Mouse (Mus musculus) T-cell, adult 66 days (primary cell): Measurements from ENCODE around the gene Ccdc28b. TPM values are rescaled to one million over a fixed set of nuclear protein-coding genes. Genes with fewer than 3 reads are reported as not detected.

Experiments used
- total RNA-seq, 2 experiments: library from RNA; stranded (reverse); gene quantifications; 3 replicates in 1 of 2; 4 replicates in 1 of 2; pipeline ENCODE4 v1.2.4; 2023

Ccdc28b gene
- total RNA-seq, result 10 to 100 TPM; 14.0 to 15.8 TPM

GRCm38 (mm10) chr4:129623681-129624091, at the start of gene Ccdc28b:
Gene Ccdc28b, minus strand, starts transcription at chr4:129623947.

DNA sequence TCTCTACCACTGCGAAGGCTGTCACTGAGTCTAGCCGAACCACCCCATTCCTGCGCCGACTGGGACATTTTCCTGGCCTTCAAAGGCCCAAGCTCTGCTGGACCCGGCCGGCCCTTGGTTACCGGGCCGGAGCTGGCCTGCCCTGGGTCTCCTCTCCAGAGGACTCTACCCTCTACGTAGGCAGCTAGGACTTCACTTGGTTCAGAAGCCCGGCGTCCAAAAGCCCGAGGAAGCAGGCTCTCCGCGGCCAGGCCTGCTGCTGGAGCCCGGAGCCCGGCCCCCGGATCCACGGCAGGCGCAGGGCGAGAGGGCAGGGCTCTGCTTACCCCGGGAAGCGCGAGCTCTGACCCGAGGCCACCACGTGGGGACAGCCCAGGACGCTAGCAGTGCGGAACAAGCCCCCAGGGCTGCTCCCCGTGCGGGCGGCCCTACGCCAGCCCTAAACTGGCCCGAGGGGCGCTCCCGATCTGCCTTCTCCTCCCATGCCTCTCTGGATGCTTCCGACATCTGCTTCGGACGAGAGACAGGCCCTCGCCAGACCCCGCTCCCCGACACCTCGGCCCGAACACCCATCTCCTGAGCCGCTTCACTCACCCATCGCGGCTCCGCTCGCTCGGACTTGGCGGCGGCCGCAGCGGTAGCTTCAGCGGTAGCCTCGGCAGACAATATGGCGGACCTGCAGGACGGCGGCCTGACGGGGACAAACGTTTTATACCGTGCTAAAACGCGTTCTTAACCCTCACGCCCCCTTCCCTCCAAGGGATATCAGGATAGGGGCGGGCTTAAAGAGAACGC, 48.5 kb upstream of the Ccdc28b start, which contains the start of gene Kpna6:
Gene Kpna6 (minus strand): TSS at position 685 of the 795 bp plus-strand sequence.

DNA sequence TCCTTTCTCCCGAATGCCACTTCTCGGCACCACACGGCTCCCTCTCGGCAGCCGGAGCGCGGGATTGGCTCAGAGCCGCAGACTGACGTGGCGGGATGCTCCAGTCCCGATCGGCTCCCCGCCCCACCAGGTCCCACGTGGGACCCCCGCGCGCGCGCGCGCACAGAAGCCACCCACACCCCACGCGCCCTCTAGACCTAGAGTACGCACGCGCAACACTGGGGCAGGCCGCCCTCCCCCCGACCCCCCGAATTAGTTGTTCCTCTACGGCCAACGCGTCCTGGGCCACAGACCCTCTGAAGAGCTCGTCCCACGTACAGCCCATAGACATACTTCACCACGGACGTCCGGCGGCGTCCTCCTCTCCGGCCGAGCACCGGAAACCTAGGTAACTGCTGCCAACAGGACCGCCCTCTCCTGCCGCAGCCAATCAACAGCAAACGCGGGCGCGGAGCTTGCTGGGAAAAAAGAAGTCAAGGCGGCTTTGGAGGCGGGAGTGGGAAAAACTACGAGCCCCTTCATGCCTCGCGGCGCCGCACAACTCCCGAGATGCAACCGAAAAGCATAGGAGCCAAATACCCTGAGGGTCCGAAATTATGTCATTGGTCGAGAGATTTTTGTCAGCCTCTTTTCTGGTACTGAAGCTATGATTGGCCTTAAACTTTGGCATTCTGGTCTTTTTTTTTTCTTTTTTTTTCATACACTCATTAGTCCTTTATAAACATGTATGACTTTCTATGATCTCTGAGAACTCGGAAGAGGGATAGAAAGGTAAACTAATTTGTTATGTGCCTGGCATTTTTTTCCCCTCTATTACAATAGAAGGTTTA, 17.1 kb upstream of the Ccdc28b start, which contains the start of gene Txlna:
Gene Txlna (minus strand): TSS at position 428 of the 830 bp plus-strand sequence.

DNA sequence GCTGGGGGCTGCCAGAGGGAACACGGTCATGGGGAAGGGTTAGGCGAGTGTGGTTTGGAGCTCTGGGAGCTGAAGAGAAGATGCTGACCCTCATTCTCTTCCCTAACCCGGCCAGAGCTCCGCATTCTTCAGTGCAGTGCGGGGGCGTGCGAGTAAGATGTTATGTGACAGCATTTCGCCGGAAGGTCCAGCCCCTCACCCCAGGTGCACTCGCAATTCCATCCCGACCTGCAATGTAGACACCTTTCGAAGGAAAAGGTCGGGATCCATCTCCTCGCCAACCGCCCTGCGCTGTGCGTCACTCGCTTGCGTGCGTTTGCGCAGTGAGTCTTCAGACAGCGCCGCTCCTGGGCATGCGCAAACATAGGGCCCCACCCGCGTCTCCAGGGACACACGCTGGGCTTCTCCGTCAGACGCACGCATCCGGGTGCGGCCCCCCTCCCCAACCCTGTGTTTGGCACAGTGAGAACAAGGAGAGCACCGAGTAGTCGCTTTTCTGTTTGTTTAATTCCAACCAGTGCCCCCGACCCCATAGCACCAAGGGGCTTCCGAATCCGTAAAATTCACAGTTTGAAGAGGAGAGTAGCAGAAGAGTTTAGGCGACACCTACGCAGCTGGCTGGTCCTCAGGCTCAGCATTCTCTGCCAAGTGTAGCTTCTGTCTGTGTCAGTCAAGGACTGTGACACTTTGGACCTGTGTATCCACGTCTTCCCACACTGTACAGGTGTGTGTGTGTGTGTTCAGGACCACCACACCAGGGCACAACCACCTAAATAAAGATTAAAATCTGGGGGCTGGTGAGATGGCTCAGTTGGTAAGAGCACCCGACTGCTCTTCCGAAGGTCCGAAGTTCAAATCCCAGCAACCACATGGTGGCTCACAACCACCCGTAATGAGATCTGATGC, 4.7 kb downstream of the Ccdc28b start, which contains the start of gene Iqcc:
Gene Iqcc (minus strand): TSS at position 314 of the 906 bp plus-strand sequence.

DNA sequence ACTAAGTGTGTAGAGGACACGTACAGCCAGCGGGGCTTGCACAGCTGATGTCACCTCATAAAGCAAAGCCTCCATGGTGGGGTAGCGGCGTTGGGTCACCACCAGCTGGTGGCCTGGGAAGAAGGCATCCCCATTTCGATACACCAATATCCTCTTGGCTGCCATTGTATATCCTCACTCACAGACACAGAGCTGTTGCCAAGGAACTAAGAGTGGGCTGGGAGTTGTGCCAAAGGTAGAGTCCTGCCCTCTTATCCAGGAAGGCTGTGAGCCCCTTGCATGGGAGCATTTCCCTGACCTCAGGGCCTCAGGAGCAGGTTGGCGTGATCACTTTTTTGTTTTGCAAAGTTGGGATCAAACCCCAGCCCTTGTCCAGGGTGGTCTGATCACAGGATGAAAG, 9.7 kb downstream of the Ccdc28b start, which contains the start of gene Dcdc2b:
Gene Dcdc2b (minus strand): TSS at position 165 of the 400 bp plus-strand sequence.

DNA sequence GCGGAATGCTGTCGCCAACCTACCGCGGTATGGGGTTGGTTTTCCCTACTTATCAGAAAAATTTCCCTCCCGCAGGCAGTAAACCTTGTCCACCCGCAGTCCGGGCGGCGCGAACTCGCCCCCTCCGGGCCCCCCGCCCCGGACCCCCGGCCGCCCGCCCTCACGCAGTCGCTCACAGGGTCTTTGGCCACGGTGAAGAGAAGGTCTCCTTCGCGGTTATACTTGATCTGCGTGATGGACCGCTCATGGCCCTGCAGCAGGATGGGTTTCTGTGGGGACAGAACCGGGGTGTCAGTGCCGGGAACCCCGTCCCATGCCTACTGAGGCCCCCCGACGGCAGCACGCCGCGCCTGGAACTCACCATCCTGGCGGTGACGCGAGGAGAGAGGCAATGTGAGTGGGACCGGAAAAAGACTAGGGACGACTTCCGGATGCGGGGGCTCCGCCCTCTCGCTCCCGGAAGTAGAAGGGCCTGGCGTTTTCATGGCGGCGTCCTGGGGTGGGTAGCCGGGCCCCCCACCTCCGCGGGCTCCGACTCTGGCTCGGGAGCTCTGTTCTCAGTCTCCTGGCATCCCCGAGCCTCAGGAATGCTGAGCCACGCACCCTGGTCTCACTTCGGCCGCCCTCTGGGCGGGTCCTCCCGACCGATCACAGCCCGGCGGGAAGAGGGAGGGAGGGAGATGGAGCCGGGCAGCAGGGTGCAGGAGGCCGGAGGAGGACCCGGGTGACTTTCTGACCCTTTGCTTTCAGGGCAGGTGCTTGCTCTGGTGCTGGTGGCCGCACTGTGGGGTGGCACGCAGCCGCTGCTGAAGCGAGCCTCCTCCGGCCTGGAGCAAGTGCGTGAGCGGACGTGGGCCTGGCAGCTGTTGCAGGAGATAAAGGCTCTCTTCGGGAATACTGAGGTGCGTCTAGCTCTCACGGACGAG, 23.3 kb downstream of the Ccdc28b start, which contains the start of the genes Eif3i and Tmem234:
Gene Eif3i (minus strand): TSS at position 416 of the 926 bp plus-strand sequence.
Gene Tmem234 (plus strand): TSS at position 436 of the 926 bp plus-strand sequence.

DNA sequence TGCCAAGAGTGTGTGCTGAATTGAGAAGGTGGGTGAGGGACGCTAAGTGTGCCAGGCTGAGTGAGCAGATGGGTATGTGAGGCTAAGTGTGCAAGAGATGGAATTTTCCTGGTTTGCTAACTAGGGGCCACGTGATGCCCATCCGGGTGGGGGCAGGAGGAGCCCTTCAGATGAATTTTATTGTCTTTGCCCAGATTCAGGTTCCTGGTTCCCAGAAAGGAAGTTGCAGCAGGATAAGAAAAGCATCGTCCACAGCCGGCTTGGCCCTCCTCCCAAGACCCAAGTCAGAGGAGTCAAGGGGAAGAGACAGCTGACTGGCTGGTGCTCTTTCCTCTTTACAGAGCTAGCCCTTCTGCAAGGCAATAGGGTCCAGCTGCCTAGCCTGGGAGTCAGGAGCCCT, 45.3 kb downstream of the Ccdc28b start, which contains the start of gene Fam167b:
Gene Fam167b (minus strand): TSS at position 84 of the 400 bp plus-strand sequence.

DNA sequence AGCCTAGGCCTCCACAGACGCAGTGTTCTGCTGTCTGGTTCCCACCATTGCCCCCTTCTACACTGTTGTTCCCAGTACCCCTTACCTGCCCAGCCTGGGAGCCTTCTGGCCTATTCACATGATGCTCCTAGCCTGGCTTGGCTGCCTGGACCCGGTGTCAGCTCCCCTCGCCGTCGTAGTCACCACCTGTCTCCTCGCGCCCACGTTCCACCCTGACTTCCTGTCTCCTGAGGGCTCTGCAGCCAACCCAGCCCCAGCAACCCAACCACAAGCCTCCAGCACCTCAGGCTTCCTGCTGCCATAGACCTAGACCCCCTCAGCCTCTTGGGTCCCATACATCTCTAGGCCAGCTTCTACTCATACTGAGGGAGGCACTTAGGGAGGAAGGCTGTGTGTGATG, 50.3 kb downstream of the Ccdc28b start, which contains the start of gene Lck:
Gene Lck (minus strand): TSS at position 212 of the 400 bp plus-strand sequence.

Other genes with a start within 250 kb of the Ccdc28b start
- gene Zbtb8a, start 245.8 kb downstream of the Ccdc28b start, total RNA-seq, result 1 to 10 TPM; 4.1 to 4.9 TPM
- under 1 TPM in 1 of 2 experiments, not detected in 1; 0.26 TPM for gene Zbtb8b, start 183.1 kb downstream of the Ccdc28b start, total RNA-seq
- 100 to 1,000 TPM; 118 to 131 TPM for gene Bsdc1, start 162.4 kb downstream of the Ccdc28b start, total RNA-seq
- gene Tssk3, start 132.9 kb downstream of the Ccdc28b start, total RNA-seq, result not detected
- 1 to 10 TPM; 1.1 to 1.5 TPM for gene Fam229a, start 132.8 kb downstream of the Ccdc28b start, total RNA-seq
- gene Marcksl1, start 110.4 kb downstream of the Ccdc28b start, total RNA-seq, result 10 to 100 TPM in 1 of 2 experiments, 1 to 10 TPM in 1; 8.1 to 10.4 TPM
- 100 to 1,000 TPM; 135 to 137 TPM for gene Hdac1, start 81.2 kb downstream of the Ccdc28b start, total RNA-seq
- 100 to 1,000 TPM; 913 to 948 TPM for gene Lck, start 50.3 kb downstream of the Ccdc28b start, total RNA-seq
- not detected for gene Fam167b, start 45.4 kb downstream of the Ccdc28b start, total RNA-seq
- 100 to 1,000 TPM; 181 to 191 TPM for gene Eif3i, start 23.3 kb downstream of the Ccdc28b start, total RNA-seq
- 100 to 1,000 TPM; 125 to 142 TPM for gene Tmem234, start 23.3 kb downstream of the Ccdc28b start, total RNA-seq
- gene Dcdc2b, start 9.7 kb downstream of the Ccdc28b start, total RNA-seq, result 1 to 10 TPM; 3.5 to 4.0 TPM
- 10 to 100 TPM; 26.8 to 29.0 TPM for gene Iqcc, start 4.8 kb downstream of the Ccdc28b start, total RNA-seq
- 10 to 100 TPM; 71.4 to 73.6 TPM for gene Txlna, start 17.1 kb upstream of the Ccdc28b start, total RNA-seq
- 10 to 100 TPM; 33.9 to 45.9 TPM for gene Kpna6, start 48.8 kb upstream of the Ccdc28b start, total RNA-seq
- 10 to 100 TPM; 13.0 to 15.0 TPM for gene Tmem39b, start 72.9 kb upstream of the Ccdc28b start, total RNA-seq
- 100 to 1,000 TPM; 135 to 141 TPM for gene Khdrbs1, start 118.4 kb upstream of the Ccdc28b start, total RNA-seq
- 100 to 1,000 TPM; 310 to 329 TPM for gene Ptp4a2, start 187.3 kb upstream of the Ccdc28b start, total RNA-seq